Mouse (Mus musculus) induced T-regulatory cell, adult 2 months (primary cell): Measurements from ENCODE around the gene Lair1.
"Not testable (repeated sequence)": the region's sequence is repeated elsewhere in the genome, so short reads cannot be mapped to it uniquely, and the experiment has no call there.

ENCODE experiments used
- DNase-seq: peaks from one replicate; pipeline ENCODE4 v3.0.0-alpha.2; 2012; ENCODE audit warnings: low read depth

Gene Lair1

DNA sequence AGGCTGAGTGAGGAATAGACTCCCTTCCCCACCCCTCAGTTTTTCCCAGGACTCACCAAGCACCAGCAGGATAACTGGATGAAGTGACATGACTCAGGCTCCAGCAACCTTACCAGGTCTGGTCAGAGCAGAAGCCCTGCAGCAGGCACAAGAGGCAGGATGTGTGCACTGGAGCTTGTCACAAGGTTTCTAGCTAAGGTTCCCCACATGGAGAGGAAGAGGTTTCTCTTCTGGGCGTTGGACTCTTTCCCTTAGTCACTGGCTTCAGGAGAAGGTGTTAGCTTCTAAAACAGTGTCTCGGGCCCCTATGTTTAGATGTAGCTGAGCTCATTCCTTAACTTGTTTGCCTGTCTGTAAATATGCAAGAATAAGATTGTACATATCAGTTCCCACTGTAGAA, at the start of gene Lair1:
Lair1 (minus strand) TSS at position 192 of the 400 bp plus-strand sequence.
- DNase-seq = peak; percentile 66

DNA sequence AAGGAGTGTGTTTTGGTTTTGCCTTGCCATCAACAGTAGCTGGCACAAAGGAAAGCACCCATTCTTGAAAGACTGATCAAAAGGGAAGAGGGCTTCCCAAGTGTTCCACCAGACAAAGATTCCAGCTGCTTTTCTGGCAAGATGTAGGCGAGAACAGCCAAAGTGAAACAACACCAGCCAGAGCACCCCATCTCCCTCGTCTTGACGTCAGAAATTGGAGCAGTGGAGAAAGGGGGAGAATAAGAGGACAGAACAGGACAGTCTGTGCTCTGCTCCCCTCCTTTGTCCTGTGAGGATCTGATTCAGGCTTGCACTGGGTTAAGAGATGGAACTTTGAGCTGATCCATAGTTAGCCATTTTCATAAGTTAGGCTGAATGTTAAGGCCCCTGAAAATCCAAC, 48.8 kb upstream of the Lair1 start:
- no peak for DNase-seq

DNA sequence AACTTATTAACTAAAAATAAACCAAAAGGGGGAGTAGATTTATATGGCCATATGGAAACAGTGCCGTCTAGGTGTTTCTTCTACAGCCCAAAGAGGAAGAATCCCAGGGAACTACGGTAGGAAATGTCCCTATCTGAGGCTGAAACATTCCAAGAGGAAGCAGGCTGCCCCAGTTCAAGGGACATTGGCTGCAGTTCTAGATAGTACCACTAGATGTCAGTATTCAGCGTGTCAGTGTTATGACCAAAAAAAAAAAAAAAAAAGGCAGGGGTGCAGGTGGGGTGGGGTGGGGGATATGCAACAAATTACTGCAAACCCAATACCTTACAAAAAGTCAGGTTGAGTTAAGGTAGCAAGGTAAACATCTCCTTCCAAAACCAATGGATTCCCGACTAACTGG, 40.4 kb upstream of the Lair1 start:
- DNase-seq = peak; percentile 82

DNA sequence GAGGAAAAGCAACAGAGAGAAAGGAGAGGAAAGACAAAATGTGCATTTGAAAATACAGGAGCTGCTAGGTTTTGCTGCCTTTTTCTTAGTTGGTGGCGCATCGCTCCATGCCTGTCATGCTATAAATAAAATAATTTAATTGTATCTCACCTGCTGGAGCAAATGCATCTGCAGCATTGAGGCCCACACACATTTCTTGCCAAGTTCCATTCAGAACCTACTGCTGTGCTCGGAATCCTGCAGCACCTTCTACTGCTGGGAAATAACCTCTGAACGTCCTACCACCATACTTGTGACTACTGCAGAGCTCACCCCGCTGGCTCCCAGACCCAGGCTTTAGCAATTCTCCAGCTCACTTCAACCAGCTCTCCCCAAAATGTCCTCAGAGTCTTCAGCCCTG, 38.1 kb upstream of the Lair1 start:
- DNase-seq = no peak

DNA sequence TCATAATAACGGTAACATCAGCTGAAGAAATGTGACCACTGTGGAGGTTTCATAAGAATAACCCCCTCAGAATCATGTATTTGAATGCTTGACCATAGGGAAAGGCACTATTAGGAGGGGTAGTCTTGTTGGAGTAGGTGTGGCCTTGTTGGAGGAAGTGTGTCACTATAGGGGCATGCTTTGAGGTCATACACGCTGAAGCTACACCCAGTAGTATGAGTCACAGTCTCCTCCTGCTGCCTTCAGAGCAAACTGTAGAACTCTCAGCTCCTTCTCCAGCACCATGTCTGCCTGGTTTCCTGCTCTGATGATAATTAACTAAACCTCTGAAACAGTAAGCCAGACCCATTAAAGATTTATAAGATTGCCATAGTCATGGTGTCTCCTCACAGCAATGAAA, 35.8 kb upstream of the Lair1 start:
- no peak for DNase-seq

DNA sequence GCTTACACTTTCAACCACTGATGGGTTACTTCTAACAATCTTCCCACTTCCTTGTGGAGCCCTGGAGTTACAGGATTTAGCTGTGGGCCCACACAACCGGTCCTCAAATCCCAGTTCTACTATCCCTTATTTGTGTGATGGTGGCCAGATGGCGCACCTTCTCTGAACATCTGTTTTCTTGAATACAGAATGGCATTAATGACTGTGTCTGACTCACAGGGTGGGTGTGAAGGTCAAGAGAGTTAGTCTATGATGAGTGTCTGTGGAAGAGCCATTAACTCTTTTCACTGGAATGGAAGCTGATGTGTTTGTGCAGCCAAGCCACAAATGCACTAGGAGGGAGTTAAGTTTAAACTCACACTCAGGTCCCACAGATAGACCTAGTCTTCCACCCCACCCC, 35.3 kb upstream of the Lair1 start:
- no peak for DNase-seq

DNA sequence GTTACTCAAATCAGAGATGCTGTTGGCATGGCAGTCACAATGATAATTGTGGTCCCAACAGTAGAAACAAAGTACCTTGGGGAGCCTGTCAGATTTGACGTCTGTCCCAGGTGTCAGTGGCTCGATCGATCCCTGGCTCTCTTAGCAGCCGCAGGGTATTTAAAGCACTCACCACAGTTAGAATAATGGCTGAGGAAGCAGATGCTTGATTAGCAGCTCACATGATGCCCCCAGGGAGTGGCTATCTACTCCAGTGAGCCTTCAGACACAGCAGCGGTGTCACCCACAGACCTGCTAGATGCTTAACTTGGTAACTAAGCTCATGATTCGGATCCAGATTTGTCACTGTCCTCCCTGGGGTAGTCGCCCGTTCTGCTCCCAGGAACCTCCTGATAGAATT, 28.2 kb upstream of the Lair1 start:
- no peak for DNase-seq

DNA sequence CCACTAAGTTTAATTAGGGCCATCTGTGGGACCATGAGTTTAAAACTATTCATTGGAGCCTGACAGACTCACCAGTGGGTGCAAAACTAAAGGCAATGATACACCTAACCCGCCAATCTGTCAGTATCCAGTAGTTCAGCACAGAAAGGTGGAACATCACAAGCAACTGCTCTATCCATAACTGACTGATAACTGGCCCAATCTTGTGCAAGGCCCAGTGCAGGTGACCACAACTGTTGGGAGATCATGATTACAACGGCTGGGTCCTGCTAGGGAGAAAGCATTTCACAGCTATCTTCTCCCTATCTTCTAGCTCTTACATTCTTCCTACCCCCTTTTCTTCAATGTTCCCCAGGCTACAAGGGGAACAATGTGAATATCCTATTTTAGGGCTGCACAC, 25.7 kb upstream of the Lair1 start:
- no peak for DNase-seq

DNA sequence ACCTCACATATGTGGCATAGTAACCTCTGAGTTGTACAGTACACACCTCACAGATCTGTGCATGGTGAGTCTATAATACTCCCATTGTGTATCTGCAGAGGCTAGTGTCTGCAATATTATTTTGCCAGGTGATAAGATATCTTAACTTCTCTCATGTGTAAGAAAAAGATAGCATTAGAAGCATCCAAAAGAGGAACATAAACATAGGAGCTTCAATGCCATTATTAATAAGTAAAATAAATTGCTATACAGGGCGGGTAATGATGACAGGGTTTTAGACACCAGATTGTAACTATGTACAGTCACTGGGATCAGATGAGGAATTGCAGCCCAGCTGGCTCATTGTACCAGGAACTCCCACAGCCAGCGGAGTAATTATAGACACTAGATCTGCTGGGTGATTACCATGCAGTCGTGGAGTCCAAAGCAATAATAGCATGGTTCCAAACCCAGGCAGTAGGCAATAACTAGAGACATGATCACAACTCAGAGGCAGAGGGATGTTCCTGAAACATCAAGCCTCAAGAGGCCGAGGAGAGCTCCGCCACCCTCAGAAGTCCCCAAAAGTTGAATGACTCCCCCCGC, 25.0 kb upstream of the Lair1 start:
- DNase-seq = no peak

DNA sequence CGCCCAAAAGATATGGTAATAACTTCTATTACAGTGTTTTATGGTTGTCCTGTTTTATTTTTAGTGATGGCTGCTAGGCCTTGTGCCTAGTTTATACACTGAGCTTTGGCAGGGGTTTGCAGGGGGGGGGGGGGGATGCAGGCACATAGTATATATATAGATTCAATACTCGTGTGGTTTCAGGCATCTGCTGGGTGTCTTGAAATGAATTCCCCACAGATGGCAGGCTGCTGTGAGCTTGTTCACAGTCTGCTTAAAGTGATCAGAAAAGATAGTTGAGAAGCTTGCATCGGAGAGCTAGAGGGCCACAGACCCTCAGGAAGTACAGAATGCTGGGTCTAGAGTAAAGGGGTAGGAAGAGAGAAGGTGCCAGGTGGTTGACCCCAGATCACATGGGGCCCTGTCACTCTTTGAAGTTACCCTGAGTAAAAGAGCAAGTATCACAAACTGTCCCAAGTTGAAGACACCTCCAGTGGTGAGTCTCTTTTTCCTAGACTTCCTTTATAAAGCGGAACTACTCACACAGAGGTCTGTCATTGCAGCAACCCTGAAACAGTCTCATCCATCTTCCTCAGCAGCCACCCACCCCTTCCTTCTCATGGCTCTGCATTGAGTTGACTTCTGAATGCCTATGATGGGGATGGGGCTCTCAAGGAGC, 24.4 kb upstream of the Lair1 start:
- DNase-seq = no peak

DNA sequence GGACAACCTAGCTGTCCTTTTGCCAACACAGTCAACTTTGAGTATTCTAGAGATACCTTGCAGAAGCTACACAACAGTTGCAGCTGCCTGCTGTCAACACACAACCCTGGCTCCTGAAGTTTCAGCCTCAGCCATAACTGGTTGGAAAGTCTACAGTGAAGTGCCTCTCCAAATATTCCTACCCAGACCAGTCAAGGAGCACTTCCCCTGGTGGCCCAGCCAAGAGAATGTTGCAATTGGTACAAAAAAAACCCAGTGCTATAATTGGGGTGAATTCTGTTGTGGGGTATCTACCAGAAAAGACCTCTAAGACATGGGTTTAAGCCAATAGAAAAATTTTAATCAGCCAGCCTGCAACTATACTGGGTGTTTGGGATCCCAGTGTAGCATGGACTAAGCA, 22.6 kb upstream of the Lair1 start:
- no peak for DNase-seq

DNA sequence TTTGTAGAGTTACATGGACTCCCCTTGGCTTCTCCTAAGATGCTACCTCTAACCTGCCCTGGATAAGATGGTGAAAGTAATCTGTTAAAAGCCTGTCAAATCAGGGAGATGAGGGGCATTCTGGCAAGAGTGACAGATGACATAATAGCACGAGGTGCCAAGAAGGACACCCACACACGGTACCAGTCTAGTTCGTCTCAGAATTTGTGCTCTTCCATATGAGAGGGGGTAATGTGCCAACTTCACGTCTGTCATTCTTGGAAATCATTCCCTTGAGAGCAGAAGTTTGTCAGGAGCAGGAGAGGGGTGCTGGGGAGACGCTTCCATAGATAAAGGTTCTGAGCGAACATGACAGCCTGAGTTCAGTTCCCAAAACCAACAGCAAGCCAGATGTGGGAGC, 21.2 kb upstream of the Lair1 start:
- DNase-seq = no peak

DNA sequence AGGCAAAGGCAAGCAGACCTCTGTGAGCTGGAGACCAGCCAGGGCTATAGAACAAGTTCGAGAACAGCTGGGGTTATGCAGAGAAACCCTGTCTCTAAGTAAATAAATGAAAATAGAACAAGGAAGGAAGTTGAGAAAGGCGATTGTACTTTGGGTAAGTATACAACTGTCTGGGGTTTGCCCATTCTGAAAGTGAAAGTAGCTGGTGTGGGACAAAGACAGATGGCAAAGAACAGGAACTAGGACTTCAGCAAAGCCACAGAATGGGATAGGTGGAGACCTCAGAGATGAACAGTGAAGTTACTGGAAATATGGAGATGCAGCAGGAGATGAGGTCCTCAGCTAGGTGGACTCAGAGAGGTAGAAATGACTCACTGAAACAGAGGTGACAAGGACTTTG, 19.8 kb upstream of the Lair1 start:
- DNase-seq = peak; percentile 84

DNA sequence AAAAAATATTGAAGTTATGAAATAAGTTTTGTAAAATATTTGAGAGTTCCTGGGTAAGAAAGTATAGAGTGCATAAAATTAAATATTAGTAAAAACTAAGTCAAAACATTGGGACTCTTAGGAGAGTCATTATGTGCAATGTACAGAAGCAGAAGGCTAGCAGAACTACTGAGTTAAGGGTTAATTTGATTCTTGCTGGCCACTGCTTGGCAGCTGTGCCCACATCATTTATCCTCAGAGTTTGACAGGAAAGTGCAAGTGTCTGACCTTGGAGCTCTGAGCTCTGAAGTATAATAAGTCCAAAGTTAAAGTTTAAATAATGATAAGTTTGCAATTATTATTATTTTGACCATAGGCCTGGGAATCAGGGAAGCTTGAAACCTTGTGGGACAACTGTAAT, 18.7 kb upstream of the Lair1 start:
- no peak for DNase-seq

DNA sequence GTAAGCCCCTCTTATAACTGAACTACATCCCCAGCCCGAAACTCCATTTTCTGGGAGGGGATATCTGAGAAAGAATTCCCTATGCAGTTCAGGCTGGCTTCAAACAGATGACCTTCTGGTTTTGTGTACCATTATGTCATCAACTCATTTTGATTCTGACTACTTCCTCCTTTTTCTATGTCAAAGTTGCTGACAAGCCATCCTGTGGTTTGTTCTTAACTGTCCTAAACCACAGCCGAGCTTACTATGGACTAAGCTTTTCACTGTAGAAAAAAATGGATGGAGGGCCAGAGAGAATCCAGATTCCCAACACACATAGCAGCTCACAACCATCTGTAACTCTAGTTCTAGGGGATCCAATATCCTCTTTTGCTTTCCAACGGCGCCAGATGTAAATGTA, 17.5 kb upstream of the Lair1 start:
- no peak for DNase-seq

DNA sequence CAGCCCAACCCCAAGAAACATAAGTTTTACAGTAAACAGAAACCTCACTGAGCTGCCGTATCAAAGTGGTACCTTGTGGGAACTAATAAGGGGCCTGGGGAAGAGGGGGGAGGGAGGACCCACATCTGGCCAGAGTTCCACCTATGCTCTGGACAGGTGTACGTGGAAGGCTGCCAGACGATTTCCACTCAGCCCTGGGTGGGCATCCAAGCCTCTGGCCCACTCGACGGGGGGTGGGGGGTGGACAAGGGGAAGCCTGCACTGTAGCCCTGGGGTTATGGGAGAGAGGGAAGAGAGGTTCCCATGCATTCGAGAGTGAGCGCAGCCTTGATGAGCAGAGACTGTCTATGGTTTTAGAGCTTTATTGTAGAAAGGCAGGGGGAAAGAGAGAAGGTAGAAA, 16.5 kb upstream of the Lair1 start:
- DNase-seq = no peak

DNA sequence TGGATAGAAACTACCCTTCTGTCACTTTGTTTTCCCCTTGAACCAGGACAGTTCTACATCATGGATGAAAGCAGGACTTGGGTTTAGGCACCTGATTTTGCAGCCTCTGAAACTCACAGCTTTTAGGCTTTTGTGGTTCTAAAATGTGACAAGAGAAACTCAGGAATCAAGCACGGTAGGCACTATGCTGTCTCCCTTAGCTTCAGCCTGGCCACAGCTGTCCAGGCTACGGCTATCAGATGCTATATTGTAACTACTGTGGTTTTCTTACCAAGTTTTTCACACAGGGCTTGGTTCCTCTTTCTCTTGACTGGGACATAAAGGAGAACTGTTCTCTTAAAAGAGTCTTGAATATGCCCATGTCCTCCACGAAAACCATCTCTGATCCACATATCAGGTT, 10.1 kb upstream of the Lair1 start:
- no peak for DNase-seq

DNA sequence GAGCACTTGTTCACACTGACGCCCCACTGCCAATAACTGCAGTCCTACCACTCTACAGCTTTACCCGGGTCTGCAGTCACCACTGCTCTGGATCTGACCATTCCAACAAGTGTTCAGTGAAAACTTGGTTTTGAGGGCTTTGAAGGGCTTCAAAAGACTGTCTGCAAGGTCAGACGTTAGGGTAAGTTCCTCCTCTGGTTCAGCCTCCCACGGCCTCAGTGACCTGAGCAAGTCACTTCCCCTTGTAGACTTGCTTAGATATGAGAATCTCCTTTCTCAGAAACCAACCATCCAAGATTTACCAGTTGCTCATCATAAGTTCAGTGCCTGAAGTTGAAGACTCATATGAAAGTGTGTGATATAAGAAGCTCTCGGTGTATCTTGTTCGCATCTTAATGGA, 8.1 kb upstream of the Lair1 start:
- no peak for DNase-seq

DNA sequence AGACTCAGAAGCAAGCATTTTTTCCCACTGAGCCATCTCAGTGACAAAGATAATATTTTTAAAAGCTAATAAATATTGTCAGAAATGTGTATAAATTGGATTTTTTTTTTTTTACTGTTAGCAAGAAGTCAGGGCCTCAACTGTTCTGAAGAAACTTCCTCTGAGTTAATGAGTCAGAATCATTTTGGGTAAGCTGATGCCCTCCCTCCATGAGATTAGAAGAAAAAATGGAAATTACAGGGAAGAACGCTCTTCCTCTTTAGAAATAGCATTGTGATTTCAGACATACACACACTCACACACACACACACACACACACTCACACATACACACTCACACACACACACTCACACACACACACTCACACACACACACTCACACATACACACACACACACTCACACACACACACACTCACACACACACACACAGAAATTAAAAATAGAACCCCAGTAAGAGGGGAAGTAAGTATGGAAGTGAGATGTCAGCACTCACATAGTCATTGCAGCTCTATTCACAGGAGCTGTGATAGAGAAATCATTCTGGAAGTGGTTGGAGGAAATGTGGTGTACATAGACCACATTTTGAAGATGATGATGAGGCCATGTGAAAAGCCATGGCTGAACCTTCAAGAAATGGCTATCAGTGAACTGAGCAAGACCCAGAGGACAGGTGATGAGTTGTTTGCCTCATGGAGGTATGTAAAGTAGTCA, 866 bp upstream of the Lair1 start:
- DNase-seq = no peak

DNA sequence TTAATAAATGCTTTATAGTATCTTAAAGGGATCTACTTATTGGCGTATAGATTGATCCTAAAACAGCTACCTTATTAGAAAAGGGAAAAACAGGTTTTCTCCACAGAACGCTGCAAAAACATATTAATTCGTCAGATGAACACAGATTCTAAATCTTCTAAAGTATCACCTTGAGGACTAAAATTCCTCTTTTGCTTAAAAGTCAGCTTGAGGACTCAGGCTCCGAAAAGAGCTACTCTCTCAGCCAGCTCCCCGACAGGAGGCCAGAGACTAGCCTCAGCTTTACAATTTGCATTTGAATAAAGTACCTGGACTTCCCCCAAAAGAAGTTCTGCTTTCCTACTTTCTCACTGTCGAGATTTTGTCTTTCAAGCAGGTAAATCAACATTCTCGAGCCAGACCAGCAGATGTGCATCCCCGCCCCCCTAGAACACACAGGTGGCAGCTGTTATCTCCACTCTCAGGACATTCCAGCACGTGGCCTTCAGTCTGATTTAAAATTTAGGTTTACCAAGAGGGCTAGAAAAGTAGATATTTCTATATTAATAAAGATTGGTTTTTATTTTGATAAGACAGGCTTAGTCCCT, 2.3 kb downstream of the Lair1 start:
- DNase-seq = not testable (repeated sequence)

DNA sequence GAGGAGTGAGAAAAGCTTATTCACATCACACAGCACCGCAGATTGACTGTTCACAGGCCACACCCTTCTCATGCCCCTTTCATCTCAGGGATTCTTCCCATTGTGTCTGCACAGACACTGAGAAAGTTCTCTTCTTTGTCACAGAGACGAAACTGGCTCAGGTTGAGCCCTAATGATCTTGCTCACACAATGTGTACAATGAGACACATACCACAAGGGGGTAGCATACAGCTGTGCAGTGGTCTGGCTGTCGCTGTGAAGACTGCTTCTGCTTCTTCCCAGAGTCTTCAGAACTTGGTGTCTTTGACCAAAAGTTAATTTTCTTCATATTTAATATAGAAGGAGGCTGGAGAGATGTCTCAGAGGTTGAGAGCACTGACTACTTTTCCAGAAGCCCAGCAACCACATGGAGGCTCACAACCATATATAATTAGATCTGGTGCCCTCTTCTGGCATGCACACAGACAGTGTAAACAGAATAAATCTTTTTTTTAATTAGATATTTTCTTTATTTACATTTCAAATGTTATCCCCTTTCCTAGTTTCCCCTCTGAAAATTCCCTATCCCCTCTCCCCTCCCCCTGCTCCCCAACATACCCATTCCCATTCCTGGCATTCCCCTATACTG, 36.1 kb downstream of the Lair1 start:
- DNase-seq = peak; percentile 53

DNA sequence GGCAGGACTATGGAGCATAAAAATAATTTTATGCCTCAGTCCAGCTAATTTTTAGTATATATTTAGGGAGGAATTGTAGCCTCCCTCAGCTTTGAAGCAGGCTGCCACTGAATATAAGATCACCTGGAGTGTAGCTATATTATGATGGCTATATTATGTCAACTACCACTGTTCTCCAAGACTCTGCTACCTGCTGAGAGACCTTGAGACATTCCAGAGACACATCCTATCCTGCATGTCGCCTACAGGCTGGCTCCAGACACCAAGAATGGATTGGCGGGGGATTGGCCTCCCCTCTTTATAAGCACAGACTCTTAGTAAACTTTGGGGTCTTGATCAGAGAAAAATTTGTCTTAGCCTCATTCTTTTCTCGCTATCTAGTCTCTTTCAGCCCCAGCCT, 58.4 kb downstream of the Lair1 start:
- not testable (repeated sequence) for DNase-seq

DNA sequence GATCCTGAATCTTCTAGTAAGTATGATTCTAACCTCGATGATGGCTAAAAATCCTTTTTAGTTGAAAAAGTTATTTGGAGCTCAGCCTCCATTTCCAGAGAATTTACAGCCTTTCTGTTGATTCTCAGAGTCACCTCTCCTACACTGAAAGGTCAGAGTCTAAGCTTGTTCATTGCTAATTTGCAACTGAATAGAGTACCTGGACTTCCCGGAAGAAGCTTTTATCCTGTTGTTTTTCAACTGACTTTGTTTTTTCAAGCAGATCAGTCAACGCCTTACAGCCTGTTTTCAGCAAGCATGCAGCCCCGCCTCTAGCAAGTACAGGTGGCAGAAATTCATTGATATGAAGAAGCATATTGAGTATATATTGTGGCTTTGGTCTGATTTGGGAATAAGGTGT, 59.0 kb downstream of the Lair1 start:
- not testable (repeated sequence) for DNase-seq
